Mouse (Mus musculus) left cerebral cortex, adult 2 months (tissue): ENCODE data around the gene Rgp1. TPM values are rescaled to one million over a fixed set of nuclear protein-coding genes. Genes with fewer than 3 reads are reported as not detected.

Source experiments
- DNase-seq, 2 experiments: peaks; one replicate each; pipeline ENCODE4 v3.0.0; 2021 to 2022; ENCODE audit warnings: low spot score in 2 of 2, mixed read lengths in 1 of 2; ENCODE audit errors: extremely low spot score in 1 of 2
- H3K27ac ChIP-seq: fragments of 200-600 bp; 2 replicates; pipeline ENCODE4 v1.8.1; 2022
- H3K4me3 ChIP-seq: fragments of 200-600 bp; 2 replicates; pipeline ENCODE4 v1.8.1; 2022
- CTCF ChIP-seq: fragments of 200-600 bp; IDR thresholded peaks from 2 replicates; pipeline ENCODE4 v1.8.1; 2022; ENCODE audit warnings: antibody characterized with exemption, mild to moderate bottlenecking, moderate library complexity
- intact Hi-C: fragments of 180-260 bp; cut with DNase I; formaldehyde crosslinking; loops from one replicate; pipeline ENCODE4 v1.15.1; 2025
- total RNA-seq, 2 experiments: library from RNA; stranded (reverse); gene quantifications; 2 replicates each; pipeline ENCODE4 v1.2.3; 2021

Gene Rgp1
- total RNA-seq, 2 experiments from 2014 or later: 49.6 to 55.4 TPM

GRCm38 (mm10) chr4:43553891-43554290 is 24.6 kb upstream of the Rgp1 start:
- Histone ChIP-seq H3K4me3 (no peak overlapping the region), H3K27ac (no peak overlapping the region; the same call in 1 of the 2 replicates)
- intact Hi-C loops: no loop called here
- TF ChIP-seq CTCF: no peak
- DNase-seq: no peak

GRCm38 (mm10) chr4:43555926-43556325 is 22.6 kb upstream of the Rgp1 start:
- TF ChIP-seq CTCF: no peak
- no peak overlapping the region for H3K27ac ChIP-seq
- H3K4me3 ChIP-seq: no peak overlapping the region
- intact Hi-C loops: no loop called here
- DNase-seq: no peak

- intact Hi-C loops: no loop called here
- no peak for DNase-seq
- Histone ChIP-seq H3K4me3 (no peak overlapping the region), H3K27ac (peak overlapping the region; percentile 40)
- TF ChIP-seq CTCF: no peak
Measured at GRCm38 (mm10) chr4:43558028-43558630, 20.4 kb upstream of the Rgp1 start.

DNA sequence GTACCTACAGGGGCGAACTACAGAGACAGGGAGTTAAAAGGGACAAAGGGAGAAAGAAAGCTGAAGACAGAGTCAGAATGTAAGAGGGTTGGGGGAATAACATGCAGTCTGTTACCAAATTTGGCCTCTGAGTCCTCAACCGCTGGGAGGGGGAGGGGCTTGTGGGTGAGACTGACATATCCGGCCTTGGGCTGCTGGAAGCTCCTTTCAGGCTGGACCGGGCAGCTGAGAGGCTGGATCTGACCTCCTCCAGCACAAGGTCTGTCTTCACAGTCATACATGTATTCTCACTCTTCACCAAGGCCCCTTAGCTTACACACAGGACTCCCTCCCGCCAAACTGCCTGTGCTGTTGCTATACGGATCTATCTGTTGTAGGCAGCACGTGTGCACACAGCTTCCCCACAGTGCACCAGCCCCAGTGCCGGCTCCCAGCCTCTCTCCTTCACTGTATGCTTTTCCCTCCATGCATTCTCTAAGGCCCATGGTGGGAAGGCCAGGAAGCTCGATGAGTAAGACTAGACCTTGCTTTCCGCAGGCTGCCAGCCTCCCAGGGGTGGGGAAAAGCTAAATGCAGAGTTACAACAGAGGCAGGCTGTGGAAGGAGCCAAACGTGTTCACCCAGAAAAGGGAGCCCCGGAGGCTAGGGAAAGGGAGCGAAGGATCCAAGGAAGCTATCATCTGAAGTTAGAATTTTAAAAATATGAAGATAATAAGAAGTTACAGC is 19.7 kb upstream of the Rgp1 start:
- Histone ChIP-seq H3K4me3 (0 out of 2 replicates have a peak overlapping the region, but pooled peaks have one; percentile 1), H3K27ac (peak overlapping the region; percentile 40)
- intact Hi-C loops: no loop called here
- no peak for TF ChIP-seq CTCF
- DNase-seq: no peak

DNA sequence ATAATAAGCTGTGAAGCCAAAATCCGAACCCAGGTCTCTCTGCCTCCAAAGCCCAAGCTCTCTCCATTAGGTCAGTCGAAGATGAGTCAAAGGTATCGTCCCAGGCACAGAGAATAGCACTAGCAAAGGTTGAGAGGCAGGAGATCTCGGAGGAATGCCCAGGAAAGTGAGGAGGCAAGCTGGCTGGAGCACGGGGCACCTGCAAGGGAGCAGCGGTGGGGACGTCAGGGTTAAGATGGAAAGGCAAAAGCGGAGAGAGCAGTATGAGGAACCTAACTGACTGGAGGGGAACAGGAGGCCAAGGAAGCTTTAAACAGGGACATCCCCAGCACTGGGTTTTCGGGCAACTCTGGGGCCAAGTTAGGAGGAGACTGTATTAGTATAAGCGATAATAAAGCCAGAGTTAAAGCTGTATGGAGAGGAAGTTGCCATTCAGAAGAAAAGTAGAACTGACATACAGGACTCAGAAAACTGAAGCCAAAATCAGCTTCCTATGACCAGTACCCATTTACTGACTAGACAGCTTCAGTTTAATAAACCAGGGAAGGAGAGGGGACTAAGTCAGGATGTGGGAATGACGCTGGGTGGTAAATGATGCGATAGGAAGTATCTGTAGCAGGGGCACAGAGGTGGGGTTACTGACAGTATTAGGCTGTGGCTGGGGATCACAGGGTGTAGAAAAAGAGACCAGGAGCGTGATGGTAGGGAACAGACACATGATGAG is 18.8 kb upstream of the Rgp1 start:
- H3K4me3 ChIP-seq: peak overlapping the region; percentile 13
- intact Hi-C loops: loop anchor here (10.0 kb wide), 1 partner anchor 515 kb away; the partner anchor contains the start of gene Fam214b

GRCm38 (mm10) chr4:43560243-43560611 is 18.3 kb upstream of the Rgp1 start:
- Histone ChIP-seq H3K27ac (peak overlapping the region; percentile 24; the same call in 1 of the 2 replicates), H3K4me3 (peak overlapping the region; percentile 13; the same call in 1 of the 2 replicates)
- DNase-seq: no peak
- intact Hi-C loops: loop anchor here (10.0 kb wide), 1 partner anchor 515 kb away; the partner anchor contains the start of gene Fam214b
- no peak for TF ChIP-seq CTCF

More for the DNA sequence above, 18.8 kb upstream of the Rgp1 start:
- no peak for TF ChIP-seq CTCF
- DNase-seq: no peak
- peak overlapping the region; percentile 40; the same call in 1 of the 2 replicates for H3K27ac ChIP-seq

GRCm38 (mm10) chr4:43560976-43561375 is 17.5 kb upstream of the Rgp1 start:
- peak overlapping the region; percentile 99 for H3K27ac ChIP-seq
- intact Hi-C loops: loop anchor here (10.0 kb wide), 1 partner anchor 516 kb away; the partner anchor contains the start of gene Fam214b
- H3K4me3 ChIP-seq: peak overlapping the region; percentile 97
- TF ChIP-seq CTCF: no peak
- DNase-seq: no peak

DNA sequence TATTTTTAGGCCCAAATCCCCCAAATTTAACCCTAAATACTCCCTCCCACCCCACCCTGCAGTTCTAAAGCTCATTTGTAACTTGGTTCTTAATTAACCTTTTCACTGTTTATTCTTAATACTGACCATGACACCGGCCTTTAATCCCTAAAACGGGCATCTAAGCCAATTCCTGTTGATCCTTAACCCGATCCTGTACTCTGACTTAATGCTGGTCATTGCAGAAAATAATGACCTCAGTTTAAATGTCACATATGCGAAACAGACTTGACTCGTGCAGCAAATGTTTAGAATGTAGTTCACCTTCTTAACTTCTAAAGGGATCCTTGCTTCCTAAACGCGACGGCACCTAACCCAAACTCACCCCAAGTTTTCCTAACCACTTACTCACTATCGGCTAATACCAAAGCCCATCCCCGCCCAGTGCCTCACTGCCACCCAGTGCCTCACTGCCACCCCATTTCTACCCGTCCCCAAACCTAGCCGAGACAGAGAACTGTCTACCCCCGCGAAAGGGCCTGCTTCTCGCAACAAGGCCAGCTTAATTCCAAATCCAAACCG is 17.0 kb upstream of the Rgp1 start:
- TF ChIP-seq CTCF: no peak
- DNase-seq: no peak

DNA sequence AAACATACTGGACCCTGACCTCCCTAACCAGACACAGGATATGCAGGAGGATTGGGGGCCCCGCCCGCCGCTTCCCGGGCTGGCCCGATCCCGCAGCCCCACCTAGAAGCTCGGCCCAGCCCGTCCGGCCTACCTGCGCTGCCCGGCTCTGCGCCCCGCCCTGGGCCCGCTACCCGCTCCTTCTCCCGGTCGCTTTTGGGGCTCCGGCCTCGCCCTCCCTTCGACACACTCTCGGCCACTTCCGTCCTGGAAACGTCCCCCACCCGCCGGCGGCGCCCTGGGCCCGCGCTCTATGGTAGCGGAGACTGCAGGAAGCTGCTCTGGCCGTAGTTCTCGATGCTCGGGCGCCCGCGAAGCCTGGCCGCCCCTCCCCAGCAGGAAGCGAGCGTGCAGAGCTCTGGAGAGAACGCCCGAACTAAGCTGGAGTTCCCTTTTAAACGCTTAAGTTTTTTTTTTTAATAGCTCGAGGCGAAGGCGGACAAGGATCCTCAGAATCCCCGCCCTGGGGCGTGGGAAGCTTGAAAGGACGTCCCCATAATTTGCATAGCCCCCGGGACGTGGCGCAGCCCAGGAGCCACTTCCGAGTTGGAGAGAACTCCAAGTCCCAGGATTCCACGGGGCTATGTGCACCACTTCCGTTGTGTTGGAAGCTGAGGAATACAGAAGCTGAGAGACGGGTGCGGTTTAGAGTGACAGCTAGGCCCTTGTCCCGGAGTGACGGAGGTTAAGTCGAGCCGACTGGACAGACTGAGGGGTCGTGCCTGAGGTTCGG is 16.3 kb upstream of the Rgp1 start, which contains the start of the genes Creb3 and Tln1:
TSS of gene Creb3 (plus strand) at position 336 of the 772 bp plus-strand sequence.
TSS of gene Tln1 (minus strand) at position 695 of the 772 bp plus-strand sequence.
- no peak; the same call in 1 of the 2 replicates for TF ChIP-seq CTCF
- H3K4me3 ChIP-seq: peak within 1 kb of the TSS; percentile 97
- peak within 1 kb of the TSS; percentile 99 for H3K27ac ChIP-seq
- intact Hi-C loops: loop anchor here (1.0 to 10.0 kb wide), 4 partner anchors 16 to 517 kb away; partner anchors contain the start of genes Fam214b, Gba2 and Rgp1
- DNase-seq: peak; percentile 91 to 94

More for the DNA sequence above, 17.0 kb upstream of the Rgp1 start:
- peak overlapping the region; percentile 99 for H3K27ac ChIP-seq
- intact Hi-C loops: loop anchor here (10.0 kb wide), 1 partner anchor 517 kb away; the partner anchor contains the start of gene Fam214b
- H3K4me3 ChIP-seq: peak overlapping the region; percentile 97

DNA sequence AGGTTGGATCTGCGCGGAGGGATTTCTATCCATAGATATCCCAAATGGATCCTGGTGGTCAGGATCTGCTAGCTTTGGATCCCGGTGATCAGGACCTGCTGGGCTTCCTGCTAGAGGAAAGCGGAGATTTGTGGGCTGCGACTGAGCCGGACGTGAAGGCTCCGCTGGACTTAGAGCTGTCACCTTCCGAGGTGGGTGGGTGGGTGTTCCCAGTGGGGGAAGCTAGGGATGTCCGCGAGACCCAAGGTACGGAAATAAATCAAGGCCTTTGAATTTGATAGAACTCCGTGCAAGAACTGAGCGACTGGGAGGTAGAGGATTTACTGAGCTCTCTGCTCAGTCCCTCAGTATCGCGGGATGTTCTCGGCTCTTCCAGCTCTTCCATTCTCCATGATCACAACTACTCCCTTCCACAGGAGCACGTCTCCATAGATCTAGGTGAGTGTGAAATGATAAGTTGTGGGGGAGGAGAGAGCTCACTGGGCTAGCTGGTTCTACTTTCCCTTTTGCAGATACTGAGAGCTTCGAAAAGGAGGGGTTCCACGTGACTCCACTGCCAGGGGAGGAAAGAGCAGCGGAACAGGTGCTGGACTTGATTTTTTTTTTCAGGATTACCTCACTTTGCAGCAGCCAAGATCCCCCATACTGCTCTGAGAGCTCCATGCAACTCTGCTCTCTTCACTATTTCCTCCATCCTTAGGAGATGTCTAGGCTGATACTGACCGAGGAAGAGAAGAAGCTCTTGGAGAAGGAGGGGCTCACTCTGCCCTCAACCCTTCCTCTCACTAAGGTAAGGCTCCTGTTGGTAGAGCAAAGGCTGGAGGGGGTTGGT is 15.5 kb upstream of the Rgp1 start:
- intact Hi-C loops: loop anchor here (1.0 to 10.0 kb wide), 4 partner anchors 15 to 518 kb away; partner anchors contain the start of genes Fam214b, Gba2 and Rgp1
- Histone ChIP-seq H3K27ac (peak overlapping the region; percentile 99), H3K4me3 (peak overlapping the region; percentile 97)
- no peak for DNase-seq
- no peak; the same call in 1 of the 2 replicates for TF ChIP-seq CTCF
